Mouse (Mus musculus) heart, adult 2 months (tissue): Measurements from ENCODE around the gene Nck1.

Experiments
- CTCF ChIP-seq: fragments of 200-600 bp; IDR thresholded peaks from 2 replicates; pipeline ENCODE4 v1.8.1; 2022; ENCODE audit warnings: antibody characterized with exemption, mild to moderate bottlenecking, moderate library complexity
- EP300 ChIP-seq: fragments of 200-500 bp; IDR thresholded peaks from 2 replicates; pipeline ENCODE4 v1.6.1; 2011; ENCODE audit warnings: low read depth, low read length, control low read depth; ENCODE audit not compliant: insufficient read depth
- POLR2A ChIP-seq: fragments of 200-500 bp; IDR thresholded peaks from 2 replicates; pipeline ENCODE4 v1.6.1; 2011; ENCODE audit warnings: mild to moderate bottlenecking, low read depth, low read length, control low read depth; ENCODE audit not compliant: insufficient read depth

- no peak for TF ChIP-seq POLR2A
- no peak for TF ChIP-seq EP300
- TF ChIP-seq CTCF = no peak
Observed at GRCm38 (mm10) chr9:100470228-100470627, 75.7 kb downstream of the Nck1 start.
